Mouse (Mus musculus): Measurements from ENCODE around the gene Slain1.

DNA sequence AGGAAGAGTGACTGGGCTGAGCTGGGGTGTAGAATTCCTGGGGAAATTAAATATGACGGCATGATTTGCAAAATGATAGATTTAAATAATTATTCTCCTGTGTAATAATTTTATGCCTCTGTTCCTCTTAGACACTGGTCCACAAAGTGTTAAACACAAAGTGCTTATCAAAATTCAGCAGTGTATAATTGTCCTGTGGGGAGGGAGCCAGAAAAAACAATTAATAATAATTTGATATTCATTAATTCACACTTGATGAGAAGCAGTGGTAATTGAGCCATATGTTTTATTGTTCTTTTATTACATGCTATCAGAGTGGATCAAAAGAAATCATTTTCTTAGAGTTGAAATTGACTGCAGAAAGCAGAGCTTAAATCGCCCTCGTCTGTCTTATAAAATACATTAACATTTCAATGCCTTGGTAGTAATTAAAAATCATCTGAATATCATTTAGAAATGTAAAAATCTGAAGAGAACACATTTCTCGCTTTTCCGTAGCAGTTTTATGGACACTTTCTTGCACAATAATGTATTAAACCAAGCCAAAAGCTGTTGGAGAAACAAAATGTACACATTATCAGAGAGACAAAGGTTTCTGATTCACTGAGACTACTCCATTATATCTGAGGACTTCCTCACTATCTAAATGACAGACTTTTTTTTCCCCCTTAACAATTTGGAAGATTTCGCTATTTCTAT lies 36.3 kb upstream of the Slain1 start:
- no peak for TF ChIP-seq CTCF (IDR thresholded peaks at IDR 0.05; ENCODE audit: borderline replicate concordance, insufficient read depth, low read depth, low read length)
- TF ChIP-seq POLR2A (IDR thresholded peaks at IDR 0.05; ENCODE audit: borderline replicate concordance, insufficient read depth, low read length): no peak
